Mouse (Mus musculus): Measurements from ENCODE around the gene Rab8b.

GRCm38 (mm10) chr9:66881858-66882257 lies 37.6 kb downstream of the Rab8b start:
- TF ChIP-seq CTCF (IDR thresholded peaks at IDR 0.05; ENCODE audit: low read depth, low read length) (no peak), TAL1 (conservative IDR thresholded peaks at IDR 0.05; ENCODE audit: low read depth, low read length) (no peak), POLR2AphosphoS5 (IDR thresholded peaks at IDR 0.05; ENCODE audit: insufficient replicate concordance, low read depth, low read length) (no peak), GATA2 (IDR thresholded peaks at IDR 0.05; ENCODE audit: borderline replicate concordance, low read depth, low read length) (no peak)

Data from G1E (cell line).